Mouse (Mus musculus): Measurements from ENCODE around the gene Magi2.

DNA sequence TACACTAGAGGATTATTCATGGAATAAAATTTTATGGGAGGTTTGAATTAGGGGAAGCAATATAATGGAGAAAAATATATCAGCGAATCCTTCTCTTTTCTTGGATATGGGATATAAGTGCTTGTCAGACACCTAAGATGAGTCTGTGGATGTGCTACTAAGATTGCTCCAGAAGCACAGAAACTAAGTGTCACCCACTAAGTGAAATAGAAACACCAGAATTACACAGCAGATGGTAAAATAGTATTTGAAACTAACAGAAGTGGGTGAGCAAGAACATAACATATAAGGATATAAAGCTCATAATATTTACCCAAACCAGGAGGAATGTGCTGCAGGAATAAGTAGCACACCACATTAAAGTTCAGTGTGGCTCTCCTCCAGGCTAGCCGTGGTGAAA is 40.7 kb upstream of the Magi2 start:
- TF ChIP-seq CTCF (IDR thresholded peaks at IDR 0.05; ENCODE audit: extremely low read depth, insufficient read depth, insufficient read length, insufficient replicate concordance) = no peak
- no peak for TF ChIP-seq POLR2A (IDR thresholded peaks at IDR 0.05; ENCODE audit: low read depth, low read length)
